Mouse (Mus musculus) midbrain, embryonic 12.5 days (tissue): ENCODE results near the gene Yif1b. TPM values are rescaled to one million over a fixed set of nuclear protein-coding genes. Genes with fewer than 3 reads are reported as not detected.
A peak's percentile ranks its signal among the peaks of the same experiment; 100 is the strongest.
"Not testable (repeated sequence)": the region's sequence is repeated elsewhere in the genome, so short reads cannot be mapped to it uniquely, and the experiment has no call there.

ENCODE experiments used
- ATAC-seq: fragments of 200-750 bp; cut with Nextera tagmentation; 2 replicates; pipeline ENCODE4 v1.8.0; 2017; ENCODE audit warnings: low read depth, moderate TSS enrichment, moderate library complexity; ENCODE audit not compliant: low FRiP score
- H3K27ac ChIP-seq: fragments of 300-500 bp; sonication (generic); replicated peaks from 2 replicates; pipeline ENCODE4 v1.5.1; 2016; ENCODE audit warnings: mild to moderate bottlenecking
- H3K27me3 ChIP-seq: fragments of 300-500 bp; sonication (generic); 2 replicates; pipeline ENCODE4 v1.6.1; 2016; ENCODE audit warnings: mild to moderate bottlenecking
- H3K36me3 ChIP-seq: fragments of 300-500 bp; sonication (generic); 2 replicates; pipeline ENCODE4 v1.6.1; 2016
- H3K4me1 ChIP-seq: fragments of 300-500 bp; sonication (generic); 2 replicates; pipeline ENCODE4 v1.6.1; 2016
- H3K4me2 ChIP-seq: fragments of 300-500 bp; sonication (generic); replicated peaks from 2 replicates; pipeline ENCODE4 v1.6.1; 2016; ENCODE audit warnings: mild to moderate bottlenecking, moderate library complexity
- H3K4me3 ChIP-seq: fragments of 300-500 bp; sonication (generic); 2 replicates; pipeline ENCODE4 v1.5.1; 2016; ENCODE audit warnings: mild to moderate bottlenecking
- H3K9ac ChIP-seq: fragments of 300-500 bp; sonication (generic); replicated peaks from 2 replicates; pipeline ENCODE4 v1.6.1; 2016; ENCODE audit warnings: mild to moderate bottlenecking, moderate library complexity
- H3K9me3 ChIP-seq: fragments of 300-500 bp; sonication (generic); 2 replicates; pipeline ENCODE4 v1.6.1; 2016; ENCODE audit warnings: mild to moderate bottlenecking
- WGBS: fragments of 180-500 bp; shearing (Covaris S2); methylation state at CpG from one replicate; pipeline ENCODE4 v1.1.7; 2016; 5-methylcytosine and 5-hydroxymethylcytosine counted together
- polyA plus RNA-seq: library from polyadenylated mRNA; unstranded; fragments of >200 nt; fragmentation: Nextera tagmentation; extraction: Ambion mirVana; gene quantifications from 2 replicates; pipeline ENCODE4 v1.2.1, GENCODE M21; 2016

Gene Yif1b
- polyA plus RNA-seq, 1 experiment from 2014 or later, result 83.2 TPM

DNA sequence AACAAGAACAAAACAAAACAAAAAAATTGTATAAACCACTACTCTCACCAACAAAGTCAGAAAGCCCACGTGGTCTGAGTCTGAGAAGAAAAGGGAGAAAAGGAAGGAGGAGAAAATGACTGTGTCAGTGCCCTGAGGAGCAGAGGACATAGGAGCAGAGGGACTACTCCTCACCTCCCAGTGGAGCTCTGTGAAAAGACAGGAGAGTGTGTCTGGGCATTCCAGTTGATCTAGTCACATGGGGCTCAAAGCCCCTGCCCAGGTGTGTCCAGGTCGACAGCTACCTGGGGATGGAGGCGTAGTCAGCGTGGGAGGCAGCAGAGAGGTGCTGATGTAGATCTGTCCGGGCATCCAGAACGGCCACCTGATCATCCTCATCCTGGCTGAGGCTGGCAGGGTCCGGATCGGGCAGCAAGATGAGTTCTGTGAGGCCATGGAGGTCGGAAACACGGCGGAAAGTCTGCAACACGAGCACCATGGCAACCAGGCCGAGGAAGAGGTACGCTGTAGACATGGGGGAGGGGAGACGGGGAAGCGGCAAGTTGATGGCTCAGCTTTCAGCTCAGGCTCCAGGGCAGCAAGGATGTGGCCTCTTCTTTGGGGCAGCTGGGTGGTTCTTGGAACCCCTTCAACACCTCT, 13.3 kb upstream of the Yif1b start:
- 8% methylated on average over 16 of the region's 16 CpGs for WGBS
- ATAC-seq, result no peak
- H3K36me3 ChIP-seq, result no peaks in the 10 kb centered on the region
- H3K4me2 ChIP-seq, result peak overlapping the region; percentile 28
- H3K4me3 ChIP-seq, result no peak overlapping the region
- H3K4me1 ChIP-seq, result peaks cover 10% of the 10 kb centered on the region
- H3K9ac ChIP-seq, result no peak overlapping the region
- H3K9me3 ChIP-seq, result peaks cover 8% of the 10 kb centered on the region
- peaks cover 16% of the 10 kb centered on the region for H3K27me3 ChIP-seq
- H3K27ac ChIP-seq, result no peak overlapping the region

DNA sequence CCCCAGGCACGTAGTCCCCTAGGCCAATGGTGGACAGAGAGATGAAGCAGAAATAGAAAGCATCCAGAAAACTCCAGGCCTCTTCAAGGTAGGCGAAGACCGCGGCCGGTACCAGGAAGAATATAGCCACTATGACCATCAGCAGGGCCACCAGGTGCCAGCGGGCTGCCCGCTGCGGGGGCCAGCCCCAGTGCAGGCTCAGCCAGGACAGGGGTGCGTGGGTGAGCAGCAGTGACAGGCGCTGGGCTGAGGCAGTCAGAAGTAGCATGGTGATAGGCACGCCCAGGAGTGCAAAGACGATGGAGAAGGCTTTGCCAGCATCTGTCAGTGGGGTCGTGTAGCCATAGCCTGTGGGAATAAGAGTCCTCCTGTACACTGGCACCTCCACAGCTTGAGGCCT, 12.6 kb upstream of the Yif1b start:
- no peak overlapping the region for H3K4me3 ChIP-seq
- peak overlapping the region; percentile 28; the same call in 1 of the 2 replicates for H3K4me2 ChIP-seq
- WGBS, result 72% methylated on average over 13 of the region's 13 CpGs
- no peaks in the 10 kb centered on the region for H3K36me3 ChIP-seq
- no peak overlapping the region for H3K27ac ChIP-seq
- peaks cover 2% of the 10 kb centered on the region; the same call in 1 of the 2 replicates for H3K9me3 ChIP-seq
- no peak overlapping the region for H3K9ac ChIP-seq
- H3K4me1 ChIP-seq, result peaks cover 10% of the 10 kb centered on the region
- no peak for ATAC-seq
- H3K27me3 ChIP-seq, result peaks cover 22% of the 10 kb centered on the region

DNA sequence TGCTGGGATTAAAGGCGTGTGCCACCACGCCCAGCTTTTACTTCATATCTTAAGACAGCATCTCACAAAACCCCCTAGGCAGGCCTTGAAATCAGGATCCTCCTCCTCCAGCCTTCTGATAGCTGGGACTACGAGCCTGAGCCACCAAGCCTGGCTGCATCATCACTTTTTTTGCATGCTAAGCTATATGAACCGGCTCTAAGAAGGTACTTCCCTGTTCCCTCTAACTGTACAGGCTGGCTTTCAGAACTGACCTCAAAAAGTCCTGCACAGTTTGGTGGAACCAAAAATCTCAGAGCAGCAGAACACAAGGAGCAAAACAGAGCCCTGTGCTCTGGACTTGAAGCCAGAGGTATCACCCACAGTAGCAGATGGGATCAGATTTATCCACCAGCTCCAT, 9.9 kb upstream of the Yif1b start:
- H3K27me3 ChIP-seq, result peaks cover 46% of the 10 kb centered on the region
- H3K9ac ChIP-seq, result no peak overlapping the region
- no peak overlapping the region for H3K4me2 ChIP-seq
- H3K9me3 ChIP-seq, result no peaks in the 10 kb centered on the region
- H3K27ac ChIP-seq, result no peak overlapping the region
- no peak for ATAC-seq
- peaks cover 16% of the 10 kb centered on the region for H3K4me1 ChIP-seq
- WGBS, result 65% methylated on average over 4 of the region's 4 CpGs
- H3K36me3 ChIP-seq, result no peaks in the 10 kb centered on the region
- no peak overlapping the region for H3K4me3 ChIP-seq

DNA sequence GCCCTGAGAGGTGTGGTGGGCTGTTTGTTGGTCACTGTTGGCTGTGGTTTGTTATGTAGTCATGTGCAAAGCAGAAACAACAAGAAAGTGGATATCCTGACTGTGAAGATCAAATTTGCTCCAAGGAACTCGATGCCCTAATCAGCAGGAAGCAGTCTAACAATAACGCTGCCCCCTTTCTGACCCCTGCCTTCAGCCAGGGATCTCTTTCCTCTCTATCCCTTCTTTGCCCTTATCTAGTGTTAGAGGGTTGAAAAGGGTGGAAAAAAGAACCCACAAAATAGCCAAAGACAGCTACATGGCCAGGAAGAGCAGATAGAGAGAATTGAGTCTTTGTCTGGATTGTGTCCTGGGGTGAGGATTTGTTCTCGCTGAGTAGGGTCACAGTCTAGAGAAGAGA, 7.6 kb upstream of the Yif1b start:
- H3K27ac ChIP-seq, result no peak overlapping the region
- 18% methylated on average over 3 of the region's 3 CpGs for WGBS
- peaks cover 7% of the 10 kb centered on the region for H3K4me1 ChIP-seq
- H3K9me3 ChIP-seq, result no peaks in the 10 kb centered on the region
- ATAC-seq, result no peak
- H3K27me3 ChIP-seq, result peaks cover 58% of the 10 kb centered on the region
- no peak overlapping the region for H3K4me3 ChIP-seq
- H3K36me3 ChIP-seq, result no peaks in the 10 kb centered on the region
- H3K4me2 ChIP-seq, result no peak overlapping the region
- H3K9ac ChIP-seq, result no peak overlapping the region

DNA sequence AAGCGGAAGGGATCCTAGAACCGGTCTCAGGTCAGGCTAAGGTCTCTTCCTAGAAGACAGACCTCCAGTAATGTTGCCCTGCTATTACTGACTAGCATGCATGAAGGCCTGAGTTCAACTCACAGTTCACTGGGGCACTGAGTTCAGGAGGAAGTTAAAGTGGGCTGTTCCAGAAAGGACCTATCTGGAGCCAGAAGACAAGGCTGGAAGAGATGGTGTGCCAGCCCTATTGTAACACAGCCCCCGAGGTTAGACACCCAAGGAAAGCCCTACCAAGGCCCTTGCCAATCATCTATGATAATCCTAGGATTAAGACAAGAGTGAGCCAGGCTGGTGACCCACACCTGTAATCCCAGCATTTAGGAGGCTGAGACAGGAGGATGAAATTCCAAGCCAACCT, 6.6 kb upstream of the Yif1b start:
- Histone ChIP-seq H3K27ac (no peak overlapping the region), H3K27me3 (peaks cover 58% of the 10 kb centered on the region), H3K9ac (no peak overlapping the region), H3K4me2 (no peak overlapping the region), H3K4me1 (peaks cover 7% of the 10 kb centered on the region), H3K9me3 (no peaks in the 10 kb centered on the region), H3K4me3 (no peak overlapping the region; the same call in 1 of the 2 replicates), H3K36me3 (no peaks in the 10 kb centered on the region)
- no peak for ATAC-seq
- 61% methylated on average over 3 of the region's 3 CpGs for WGBS

DNA sequence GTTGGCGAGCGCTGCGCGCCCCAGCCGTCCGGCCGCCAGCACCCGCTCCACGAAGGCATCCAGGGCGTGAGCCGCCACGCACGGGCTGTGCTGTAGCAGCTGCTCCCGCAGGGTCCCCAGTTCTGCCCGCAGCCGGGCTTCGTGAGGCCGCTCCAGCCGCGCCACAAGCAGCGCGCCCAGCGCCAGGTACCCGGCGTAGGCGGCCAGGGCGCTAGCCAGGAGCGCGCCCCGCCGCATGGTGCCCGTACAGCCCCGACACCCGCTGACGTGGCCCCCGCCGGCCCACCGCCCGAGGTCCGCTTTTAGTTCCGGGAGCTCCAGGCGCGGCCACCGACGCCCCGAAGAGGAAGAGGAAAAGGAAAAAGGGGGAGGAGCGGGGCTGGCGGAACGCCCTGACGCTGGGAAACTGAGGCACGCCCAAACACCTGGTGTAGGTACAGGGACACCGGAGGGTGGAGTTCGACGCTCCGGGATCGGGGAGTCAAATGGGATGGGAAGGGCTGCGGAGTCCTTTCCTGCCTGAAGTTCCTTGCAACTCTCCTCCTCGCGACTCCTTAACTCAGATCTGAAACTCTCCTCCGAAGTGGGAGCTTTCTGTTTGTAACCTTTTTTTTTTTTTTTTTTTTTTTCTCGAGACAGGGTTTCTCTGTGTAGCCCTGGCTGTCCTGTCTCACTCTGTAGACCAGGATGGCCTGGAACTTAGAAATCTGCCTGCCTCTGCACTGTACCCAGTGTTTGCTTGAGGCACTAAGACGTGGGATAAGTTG, 5.7 kb upstream of the Yif1b start, which contains the start of gene Kcnk6:
Gene Kcnk6 (minus strand): TSS at position 269 of the 767 bp plus-strand sequence.
- Histone ChIP-seq H3K27me3 (peaks cover 58% of the 10 kb centered on the region), H3K4me2 (peak within 1 kb of the TSS; percentile 65), H3K4me1 (peaks cover 7% of the 10 kb centered on the region), H3K36me3 (no peaks in the 10 kb centered on the region), H3K27ac (no peak within 1 kb of the TSS), H3K9me3 (no peaks in the 10 kb centered on the region), H3K9ac (peak within 1 kb of the TSS; percentile 52; the same call in 1 of the 2 replicates), H3K4me3 (peak within 1 kb of the TSS; percentile 41)
- WGBS, result 2% methylated on average over 62 of the region's 62 CpGs
- ATAC-seq, result no peak

DNA sequence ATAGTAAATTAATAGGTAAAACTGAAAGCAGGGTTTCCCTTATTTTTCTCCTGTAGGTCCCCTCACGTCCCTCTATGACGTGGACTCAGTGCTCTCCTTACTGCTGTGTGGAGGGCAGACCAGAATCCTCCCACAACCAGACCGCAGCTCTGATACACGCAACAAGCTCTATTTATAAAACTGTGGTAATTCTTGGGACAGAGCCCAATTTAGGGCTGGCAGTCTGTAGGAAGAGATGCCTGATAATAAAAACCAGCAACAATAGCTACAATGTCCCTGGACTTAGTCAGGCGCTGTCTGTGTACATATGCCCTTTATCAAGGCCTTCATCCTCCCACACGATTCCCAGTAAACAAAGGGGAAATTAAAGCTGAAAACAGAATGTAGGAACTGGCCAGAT, 4.4 kb upstream of the Yif1b start:
- Histone ChIP-seq H3K4me1 (peaks cover 10% of the 10 kb centered on the region), H3K9ac (no peak overlapping the region), H3K4me2 (no peak overlapping the region), H3K4me3 (no peak overlapping the region), H3K27ac (no peak overlapping the region), H3K36me3 (no peaks in the 10 kb centered on the region), H3K27me3 (peaks cover 58% of the 10 kb centered on the region), H3K9me3 (no peaks in the 10 kb centered on the region)
- 80% methylated on average over 6 of the region's 6 CpGs for WGBS
- ATAC-seq, result no peak

DNA sequence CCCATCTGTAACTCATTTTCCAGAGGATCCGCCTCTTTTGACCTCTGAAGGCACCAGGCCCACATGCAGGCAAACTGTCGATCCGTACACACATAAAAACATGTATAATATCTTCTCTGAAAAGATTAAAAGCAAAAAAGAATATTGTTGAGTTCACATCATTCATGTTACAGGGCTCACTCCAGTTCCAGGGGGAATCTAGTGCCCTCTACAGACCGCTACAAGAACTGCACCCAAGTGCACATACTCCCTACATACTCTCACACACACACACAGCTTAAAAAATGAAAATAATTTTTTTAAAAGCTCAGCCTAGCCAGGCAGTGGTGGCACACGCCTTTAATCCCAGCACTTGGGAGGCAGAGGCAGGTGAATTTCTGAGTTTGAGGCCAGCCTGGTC, 3.5 kb upstream of the Yif1b start:
- H3K4me2 ChIP-seq, result no peak overlapping the region
- H3K4me1 ChIP-seq, result peaks cover 19% of the 10 kb centered on the region
- ATAC-seq, result no peak
- no peaks in the 10 kb centered on the region for H3K9me3 ChIP-seq
- H3K9ac ChIP-seq, result no peak overlapping the region
- no peaks in the 10 kb centered on the region for H3K36me3 ChIP-seq
- H3K4me3 ChIP-seq, result no peak overlapping the region
- H3K27me3 ChIP-seq, result peaks cover 49% of the 10 kb centered on the region
- 74% methylated on average over 5 of the region's 5 CpGs for WGBS
- H3K27ac ChIP-seq, result no peak overlapping the region

DNA sequence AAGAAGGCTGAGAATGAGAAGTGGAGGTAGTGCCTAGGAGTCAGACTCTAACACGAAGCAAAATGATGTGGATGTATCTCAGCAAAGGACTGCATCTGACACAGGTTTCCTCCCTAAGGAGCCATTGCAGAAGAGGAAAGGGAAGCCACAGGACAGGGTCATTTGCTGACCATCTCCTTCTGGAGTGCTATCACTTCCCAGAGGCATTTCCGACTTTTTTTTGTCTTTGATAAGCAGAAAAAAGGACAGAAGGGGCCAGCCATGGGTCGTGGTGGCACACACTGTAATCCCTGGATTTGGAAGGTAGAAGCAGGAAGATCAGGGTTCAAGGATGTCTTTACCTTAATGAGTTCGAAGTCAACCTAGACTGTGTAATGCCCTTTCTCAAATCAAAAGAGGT, 1.5 kb upstream of the Yif1b start:
- Histone ChIP-seq H3K9me3 (no peaks in the 10 kb centered on the region), H3K4me2 (no peak overlapping the region)

DNA sequence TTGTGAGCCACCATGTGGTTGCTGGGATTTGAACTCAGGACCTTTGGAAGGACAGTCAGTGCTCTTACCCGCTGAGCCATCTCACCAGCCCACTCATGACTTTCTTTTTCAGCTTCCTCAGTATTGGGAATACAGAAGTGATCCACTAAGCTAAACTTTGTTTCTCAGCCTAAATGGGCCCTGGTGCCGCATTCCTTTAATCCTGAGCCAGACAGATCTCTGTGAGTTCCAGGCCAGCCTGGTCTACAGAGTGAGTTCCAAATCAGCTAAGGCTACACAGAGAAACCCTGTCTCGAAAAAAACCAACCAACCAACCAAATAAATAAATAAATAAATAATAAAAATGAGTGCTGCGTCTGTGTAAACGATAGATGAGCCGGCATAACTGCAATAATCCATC, 533 bp upstream of the Yif1b start:
- 32% methylated on average over 6 of the region's 6 CpGs for WGBS
- ATAC-seq, result peak; percentile 16; the same call in 1 of the 2 replicates
- Histone ChIP-seq H3K4me2 (peak overlapping the region; percentile 74), H3K4me3 (peak overlapping the region; percentile 66), H3K9ac (peak overlapping the region; percentile 43; the same call in 1 of the 2 replicates), H3K4me1 (peaks cover 13% of the 10 kb centered on the region), H3K27ac (peak overlapping the region; percentile 74), H3K27me3 (peaks cover 20% of the 10 kb centered on the region)
- not testable (repeated sequence) for H3K36me3 ChIP-seq, H3K9me3 ChIP-seq

More for the DNA sequence above, 1.5 kb upstream of the Yif1b start:
- H3K36me3 ChIP-seq, result no peaks in the 10 kb centered on the region
- no peak for ATAC-seq
- WGBS, result 88% methylated on average over 4 of the region's 4 CpGs
- no peak overlapping the region for H3K27ac ChIP-seq
- H3K27me3 ChIP-seq, result peaks cover 30% of the 10 kb centered on the region
- H3K4me1 ChIP-seq, result peaks cover 19% of the 10 kb centered on the region
- H3K9ac ChIP-seq, result no peak overlapping the region
- H3K4me3 ChIP-seq, result no peak overlapping the region

DNA sequence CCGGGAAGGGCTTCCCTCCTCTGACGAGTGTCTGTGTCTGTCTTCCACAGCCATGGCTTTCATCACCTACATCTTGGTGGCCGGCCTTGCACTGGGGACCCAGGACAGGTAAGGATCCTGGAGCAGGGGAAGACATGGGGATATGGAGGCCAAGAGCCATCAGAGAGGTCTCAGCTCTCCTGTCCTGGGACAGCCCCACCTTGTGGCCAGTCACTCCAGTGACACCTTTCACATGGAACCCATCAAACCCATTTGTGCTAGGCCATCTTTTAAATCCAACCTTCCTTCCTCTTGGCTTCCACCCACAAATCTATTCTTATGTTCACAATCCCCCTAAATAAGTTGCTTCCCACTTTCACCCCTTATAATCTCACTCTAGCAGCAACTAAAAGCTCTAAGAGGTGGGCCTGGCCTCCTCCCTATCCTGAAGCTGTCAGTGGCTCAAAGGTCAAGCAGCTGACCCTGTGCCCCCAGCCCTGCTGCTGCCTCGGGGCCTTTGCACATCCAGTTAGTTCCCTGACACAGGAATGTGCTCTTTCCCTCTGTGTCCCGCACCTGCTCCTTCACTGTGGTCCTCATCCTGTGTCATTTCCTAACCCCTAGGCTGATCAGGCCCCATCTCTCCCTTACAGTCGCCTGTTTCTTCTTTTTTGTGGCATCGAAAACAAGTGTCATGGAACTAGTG, 6.7 kb downstream of the Yif1b start:
- Histone ChIP-seq H3K9me3 (no peaks in the 10 kb centered on the region), H3K27me3 (peaks cover 25% of the 10 kb centered on the region), H3K4me1 (peaks cover 14% of the 10 kb centered on the region), H3K4me2 (no peak overlapping the region), H3K27ac (no peak overlapping the region), H3K9ac (no peak overlapping the region), H3K4me3 (no peak overlapping the region), H3K36me3 (peaks cover 26% of the 10 kb centered on the region)
- WGBS, result 81% methylated on average over 7 of the region's 7 CpGs
- ATAC-seq, result no peak

DNA sequence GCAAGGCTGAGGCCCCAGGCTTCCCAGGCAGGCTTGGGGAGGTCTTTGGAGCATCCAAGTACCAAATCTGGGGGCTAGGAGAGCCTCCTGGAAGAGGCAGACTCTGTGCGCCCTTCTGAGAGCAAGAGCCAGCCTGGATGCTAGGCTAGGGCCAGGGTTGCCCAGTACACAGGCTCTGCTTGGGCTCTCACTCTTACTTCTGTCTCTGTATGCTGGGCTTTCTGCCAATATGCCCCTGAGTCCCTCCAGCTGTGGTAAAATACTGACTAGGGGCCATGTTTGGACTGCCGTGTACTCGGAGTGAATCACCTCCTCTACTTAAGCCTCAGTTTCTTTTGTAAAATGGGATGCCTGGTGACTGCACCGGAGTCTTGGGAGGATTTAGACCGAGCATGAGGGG, 7.9 kb downstream of the Yif1b start:
- no peak overlapping the region for H3K9ac ChIP-seq
- H3K36me3 ChIP-seq, result peaks cover 26% of the 10 kb centered on the region
- no peak for ATAC-seq
- no peak overlapping the region for H3K4me2 ChIP-seq
- H3K27ac ChIP-seq, result no peak overlapping the region
- no peak overlapping the region for H3K4me3 ChIP-seq
- H3K9me3 ChIP-seq, result no peaks in the 10 kb centered on the region
- H3K4me1 ChIP-seq, result peaks cover 14% of the 10 kb centered on the region
- H3K27me3 ChIP-seq, result peaks cover 25% of the 10 kb centered on the region
- 89% methylated on average over 5 of the region's 5 CpGs for WGBS
